Mouse (Mus musculus) adrenal gland, postnatal 14 days (tissue): ENCODE measurements around the gene 1700042G07Rik. TPM values are rescaled to one million over a fixed set of nuclear protein-coding genes. Genes with fewer than 3 reads are reported as not detected.

Source experiments
- DNase-seq: peaks from one replicate; pipeline ENCODE4 v3.0.0; 2021; ENCODE audit warnings: mixed read lengths
- long read RNA-seq, 2 experiments: library from polyadenylated mRNA; stranded (forward); transcript quantifications; one replicate each; pipeline ENCODE4 v2.0.0; 2021
- total RNA-seq: library from RNA; stranded (reverse); gene quantifications from 2 replicates; pipeline ENCODE4 v1.2.3, GENCODE M21; 2021

1700042G07Rik gene
- total RNA-seq, result not detected in 2 replicates
- long read RNA-seq, experiment 1, result 0 reads
- long read RNA-seq, experiment 2, result 0 reads

DNA sequence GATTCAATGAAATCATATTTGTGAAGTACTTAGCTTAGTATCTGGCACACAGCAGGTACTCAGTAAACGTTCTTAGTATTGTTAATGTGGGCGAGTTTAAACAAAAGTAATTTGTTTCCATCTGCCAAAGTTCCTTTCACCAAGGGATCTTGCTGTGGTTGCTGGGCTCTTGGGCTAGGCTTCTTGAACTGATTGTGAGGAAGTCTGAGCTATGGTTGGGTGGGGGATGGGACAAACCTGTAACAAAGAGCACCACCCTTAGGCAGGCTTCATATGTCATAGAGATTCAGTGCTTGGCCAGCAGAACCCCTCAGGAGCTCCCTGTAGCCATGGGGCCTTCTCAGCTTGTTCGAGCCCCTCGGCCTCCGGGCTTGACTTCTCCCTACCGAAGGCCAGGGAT is at the start of gene 1700042G07Rik, which contains the start of gene Gm49337:
Gene 1700042G07Rik, plus strand, starts transcription at position 301 of the 400 bp plus-strand sequence.
Gene Gm49337, plus strand, starts transcription at position 313 of the 400 bp plus-strand sequence.
- DNase-seq, result no peak

DNA sequence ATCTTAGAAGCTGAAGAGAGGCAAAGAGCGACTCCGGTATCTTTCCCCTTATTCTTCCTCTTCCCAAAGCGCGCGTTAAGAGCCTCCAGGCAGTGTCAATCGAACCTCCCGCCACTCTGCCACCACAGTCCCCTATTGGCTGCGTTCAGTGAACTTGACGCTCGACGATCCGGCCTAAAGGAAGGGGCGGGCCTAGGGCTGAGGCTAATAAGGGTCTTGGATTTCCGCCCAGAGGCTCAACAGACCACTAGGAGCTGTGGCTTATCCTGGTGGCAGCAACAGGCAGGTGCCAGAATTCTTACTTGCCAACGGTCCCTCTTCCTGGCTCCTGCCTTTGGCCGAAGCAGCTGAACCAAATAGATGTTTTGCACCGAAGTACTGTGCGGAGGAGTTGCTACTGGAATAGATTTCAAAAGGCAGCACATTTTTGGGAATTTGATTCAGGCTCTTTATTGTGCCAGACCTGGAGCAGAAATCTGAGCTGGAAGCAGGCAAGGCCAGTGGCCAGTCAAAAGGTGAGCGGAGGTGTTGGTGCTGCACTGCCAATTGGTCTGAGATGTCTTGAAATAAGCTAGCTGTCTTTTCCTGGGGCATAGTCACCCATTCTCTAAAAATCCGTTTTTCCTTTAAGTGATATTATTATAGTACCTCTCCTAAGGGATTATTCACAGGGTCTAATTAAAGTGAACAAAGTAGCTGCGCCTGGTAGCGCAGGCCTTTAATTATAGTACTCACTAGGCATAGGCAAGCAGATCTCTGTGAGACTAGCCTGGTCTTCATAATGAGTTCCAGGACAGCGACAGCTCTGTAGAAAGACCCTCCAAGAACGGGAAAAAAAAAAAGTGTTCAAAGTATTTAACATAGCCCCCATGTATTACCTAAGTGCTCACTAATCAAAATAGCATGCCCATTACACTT is 49.3 kb upstream of the 1700042G07Rik start, which contains the start of the genes Rad54l and Pomgnt1:
Gene Rad54l, minus strand, starts transcription at position 89 of the 918 bp plus-strand sequence.
Gene Pomgnt1, plus strand, starts transcription at position 239 of the 918 bp plus-strand sequence.
- peak; percentile 91 for DNase-seq

GRCm38 (mm10) chr4:116125803-116126386 is 47.3 kb upstream of the 1700042G07Rik start:
- no peak for DNase-seq

DNA sequence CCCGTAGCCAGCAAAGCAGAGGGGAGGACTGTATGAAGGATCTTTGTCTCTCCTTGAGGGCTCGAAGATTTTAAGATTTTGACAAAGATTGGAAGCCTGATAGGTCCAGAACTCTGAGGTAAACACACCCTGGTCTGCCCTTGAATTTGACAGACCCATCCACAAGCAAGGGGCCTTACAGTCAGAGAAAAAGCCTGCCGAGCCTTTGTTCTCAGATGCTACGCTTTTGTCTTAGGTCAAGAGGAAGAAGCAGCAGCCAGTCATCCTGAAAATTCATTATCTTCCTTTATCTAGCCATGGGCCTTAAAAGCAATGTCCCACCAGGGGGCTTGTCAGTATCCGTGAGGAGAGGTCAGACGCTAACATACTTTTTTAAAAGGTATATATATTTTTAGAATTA is 45.2 kb upstream of the 1700042G07Rik start:
- DNase-seq, result no peak

- no peak for DNase-seq
These were observed 40.0 kb upstream of the 1700042G07Rik start for GRCm38 (mm10) chr4:116133126-116133525.

- peak; percentile 30 for DNase-seq
These were observed 38.2 kb upstream of the 1700042G07Rik start for GRCm38 (mm10) chr4:116134990-116135389.

DNA sequence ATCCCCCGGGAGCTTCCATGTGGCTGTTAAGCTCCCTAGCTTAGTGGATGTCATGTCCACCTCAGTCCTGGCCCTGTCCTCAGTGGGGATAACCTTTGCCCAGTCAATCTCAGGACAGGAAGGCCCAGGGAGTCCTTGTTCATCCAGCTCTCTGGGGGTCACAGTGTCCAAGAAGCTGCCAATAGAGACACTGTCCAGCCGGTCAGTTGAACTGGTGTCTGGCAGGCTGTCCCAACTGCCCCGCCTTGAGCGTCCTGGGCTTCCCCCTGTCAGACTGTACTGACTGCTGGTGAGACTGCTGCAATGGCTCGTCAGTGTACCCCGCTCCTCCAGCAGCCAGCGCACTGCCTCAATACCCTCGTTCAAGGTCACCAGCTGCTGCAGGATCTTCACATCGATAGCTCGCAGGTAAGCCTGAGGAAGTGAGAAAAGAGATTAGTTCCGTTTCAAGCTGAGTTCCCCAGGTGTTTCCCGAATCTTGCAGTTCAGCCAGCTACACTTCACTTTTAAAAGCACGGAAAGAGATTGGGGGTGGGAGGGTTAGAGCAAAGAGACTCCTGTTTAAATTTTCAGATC is 35.7 kb upstream of the 1700042G07Rik start:
- DNase-seq, result no peak

- DNase-seq, result no peak
These were observed 32.2 kb upstream of the 1700042G07Rik start for GRCm38 (mm10) chr4:116140801-116141574.

DNA sequence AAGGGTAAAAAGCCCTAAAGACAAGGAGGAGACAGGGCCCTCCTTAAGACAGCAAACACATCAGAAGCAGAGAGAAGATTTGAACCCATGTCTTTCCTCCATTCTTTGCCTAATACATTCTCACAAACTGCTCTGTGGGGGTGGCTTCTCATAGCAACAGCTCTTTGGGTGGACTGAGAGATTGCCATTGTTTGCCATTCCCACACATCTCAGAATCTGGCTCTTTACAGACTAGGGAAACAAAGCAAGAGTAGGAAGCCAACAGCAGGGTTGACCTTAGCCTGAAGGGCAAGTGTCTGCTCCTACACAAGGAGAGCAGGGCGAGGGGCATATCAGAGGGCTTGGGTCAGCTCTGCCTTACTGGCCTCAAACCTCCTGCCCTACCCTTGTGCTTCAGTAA is 31.4 kb upstream of the 1700042G07Rik start:
- no peak for DNase-seq

- DNase-seq, result no peak
These were observed 30.9 kb upstream of the 1700042G07Rik start for GRCm38 (mm10) chr4:116142269-116142668.

DNA sequence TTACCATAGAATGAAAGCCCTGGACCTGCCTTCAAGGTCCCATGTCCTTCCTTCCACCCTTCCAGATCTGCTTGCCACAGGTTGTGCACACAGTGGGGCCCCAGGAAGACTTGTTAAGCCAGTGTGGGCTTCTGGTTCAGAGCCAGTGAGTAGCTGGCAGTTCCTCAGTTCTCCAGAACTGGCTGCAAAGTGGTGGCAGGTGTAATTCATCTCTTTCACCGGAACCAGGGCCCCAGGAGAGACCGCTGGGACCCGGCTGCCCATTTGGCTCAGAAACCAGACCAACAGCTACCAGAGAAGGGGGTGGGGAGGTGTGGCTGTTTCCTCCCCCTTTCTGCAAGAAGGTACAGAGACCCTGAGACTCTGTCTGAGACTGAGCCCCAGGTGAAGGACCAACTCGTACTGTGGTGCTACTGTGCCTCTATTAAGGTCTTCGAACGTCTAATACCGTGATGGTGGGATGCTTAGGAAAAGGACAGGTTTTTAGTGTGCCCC is 29.8 kb upstream of the 1700042G07Rik start:
- DNase-seq, result peak; percentile 71

GRCm38 (mm10) chr4:116143891-116144717 is 29.1 kb upstream of the 1700042G07Rik start:
- DNase-seq, result peak; percentile 87

DNA sequence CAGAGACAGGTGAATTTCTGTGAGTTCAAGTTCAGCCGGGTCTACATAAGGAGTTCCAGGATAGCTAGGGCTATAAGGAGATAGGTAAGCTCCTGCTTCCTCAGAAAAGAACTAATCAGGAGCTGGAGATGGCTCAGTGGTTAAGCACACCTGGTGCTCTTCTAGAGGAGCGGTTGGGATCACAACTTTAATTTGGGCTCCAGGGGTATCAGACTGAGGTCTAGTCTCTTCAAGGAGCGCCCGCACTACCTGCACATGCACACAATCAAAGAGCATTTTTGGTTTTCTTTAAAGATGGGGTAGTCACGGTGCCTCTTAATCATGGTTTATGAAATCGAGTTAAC is 23.4 kb upstream of the 1700042G07Rik start:
- DNase-seq, result no peak

DNA sequence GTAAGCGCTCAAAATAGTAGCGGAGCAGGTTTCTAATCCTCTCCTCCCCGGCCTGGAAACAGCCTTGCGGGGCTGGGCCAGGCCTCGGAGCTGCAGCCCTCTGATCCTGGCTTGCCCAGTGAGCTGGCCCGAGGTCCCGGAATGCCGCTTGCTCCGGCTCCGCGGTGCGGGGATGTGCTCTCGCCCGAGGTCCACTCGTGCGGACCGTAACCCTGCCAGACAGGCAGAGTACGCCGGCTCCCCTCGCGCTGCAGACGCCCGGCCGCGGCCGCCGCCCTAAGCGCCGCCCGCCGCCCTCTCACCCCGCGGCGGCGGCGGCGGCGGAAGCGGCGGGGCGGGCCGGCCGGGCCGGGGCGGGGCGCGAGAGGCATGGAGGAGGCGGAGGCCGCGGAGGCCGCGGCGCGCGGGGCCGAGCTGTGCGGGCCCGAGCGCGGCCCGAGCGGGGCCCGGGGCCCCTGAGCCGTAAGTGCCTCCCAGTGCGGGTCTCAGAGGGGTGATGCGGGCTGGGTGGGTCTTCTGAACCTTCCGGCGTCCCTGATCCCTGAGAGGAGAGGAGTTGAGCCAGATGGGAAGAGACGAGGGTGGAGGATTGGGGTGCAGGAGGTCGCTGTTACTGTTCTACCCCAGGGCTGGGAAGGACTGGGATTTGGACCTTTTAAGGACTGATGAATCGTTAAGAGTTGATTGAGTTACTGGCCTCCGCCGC is 22.9 kb upstream of the 1700042G07Rik start:
- peak; percentile 88 for DNase-seq

GRCm38 (mm10) chr4:116150862-116151221 is 22.3 kb upstream of the 1700042G07Rik start:
- no peak for DNase-seq

- DNase-seq, result no peak
These were observed 21.9 kb upstream of the 1700042G07Rik start, which contains the start of gene Lurap1 for GRCm38 (mm10) chr4:116151238-116151637. Gene Lurap1 (minus strand): TSS chr4:116151338.

DNA sequence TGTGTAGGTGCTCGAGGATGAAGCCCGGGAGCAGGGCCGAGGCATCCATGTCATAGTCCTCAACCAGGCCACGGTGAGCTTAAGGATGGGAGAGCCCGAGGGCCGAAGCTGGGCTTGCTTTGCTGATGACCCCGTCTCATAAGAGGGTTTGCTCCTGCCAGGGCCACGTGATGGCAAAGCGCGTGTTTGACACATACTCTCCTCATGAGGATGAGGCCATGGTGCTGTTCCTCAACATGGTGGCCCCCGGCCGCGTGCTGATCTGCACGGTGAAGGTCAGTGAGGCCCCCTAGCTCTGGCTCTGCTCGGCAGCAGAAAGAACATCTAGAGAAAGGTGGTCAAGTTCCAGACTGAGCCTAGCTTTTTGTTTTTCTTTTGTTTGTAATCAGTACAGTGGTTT is 20.5 kb upstream of the 1700042G07Rik start:
- no peak for DNase-seq

DNA sequence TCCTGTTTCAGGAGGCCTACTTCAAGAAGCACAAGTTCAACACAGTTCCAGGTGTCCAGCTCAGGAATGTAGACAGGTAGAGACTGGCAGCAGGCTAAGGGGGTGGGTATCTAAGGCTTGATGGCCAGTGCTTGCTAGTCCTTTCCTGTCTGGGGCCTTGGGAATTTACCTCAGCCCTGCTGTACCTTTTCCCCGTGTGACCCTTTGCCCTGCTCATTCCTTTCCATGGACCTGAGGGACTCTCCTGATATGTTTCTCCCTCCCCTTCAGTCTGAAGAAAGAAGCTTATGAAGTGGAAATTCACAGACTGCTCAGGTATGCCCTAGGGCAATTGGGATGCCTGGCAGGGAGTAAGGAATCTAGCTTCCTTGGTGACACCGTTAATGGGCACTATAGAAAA is 15.3 kb upstream of the 1700042G07Rik start:
- no peak for DNase-seq

- peak; percentile 41 for DNase-seq
These were observed 13.3 kb upstream of the 1700042G07Rik start for GRCm38 (mm10) chr4:116159912-116160311.

- DNase-seq, result no peak
These were observed 12.4 kb upstream of the 1700042G07Rik start for GRCm38 (mm10) chr4:116160769-116161168.
